Mouse (Mus musculus): ENCODE results near the gene Agt. TPM values are rescaled to one million over a fixed set of nuclear protein-coding genes. Genes with fewer than 3 reads are reported as not detected.

Agt gene
- total and polyA plus RNA-seq, 3 experiments = not detected

DNA sequence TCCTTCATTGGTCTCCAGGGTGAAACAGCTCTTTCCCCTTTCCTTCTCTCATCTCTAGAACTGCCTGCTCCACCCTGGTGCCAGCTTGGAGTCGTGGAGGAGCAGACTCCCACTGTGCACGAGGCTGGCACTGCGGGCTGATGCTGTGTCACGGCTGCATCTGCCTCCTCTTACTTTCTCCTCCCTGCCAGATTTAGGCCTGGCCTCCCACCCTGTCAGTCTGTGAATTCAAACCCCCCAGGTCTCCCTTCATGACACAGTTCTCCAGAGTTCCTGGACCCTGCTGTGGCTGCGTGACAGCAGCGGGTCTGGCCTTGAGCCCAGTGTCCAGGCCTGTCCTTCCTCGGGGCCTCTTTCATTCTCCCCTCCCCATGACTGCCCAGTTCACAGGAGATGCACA, 39.0 kb downstream of the Agt start:
- Histone ChIP-seq H3K4me1 (ENCODE audit: control insufficient read depth in 1 of 2, insufficient read depth in 2 of 2) (no peaks in the 10 kb centered on the region), H3K9me3 (replicated peaks; ENCODE audit: low read length) (no peaks in the 10 kb centered on the region), H3K79me2 (replicated peaks; ENCODE audit: control insufficient read depth, extremely low read depth, insufficient read depth, poor library complexity, severe bottlenecking) (no peaks in the 10 kb centered on the region), H3K9ac (ENCODE audit: insufficient read depth, low read depth) (no peak overlapping the region), H3K4me2 (ENCODE audit: insufficient read depth, low read depth, poor library complexity, severe bottlenecking) (no peak overlapping the region), H3K4me3 (replicated peaks in 1 of 3; ENCODE audit: low read depth in 2 of 3, low read length in 2 of 3, poor library complexity in 1 of 3) (no peak overlapping the region), H3K27ac (ENCODE audit: insufficient read depth, low read depth) (no peak overlapping the region), H3K27me3 (replicated peaks) (no peaks in the 10 kb centered on the region), H3K36me3 (replicated peaks in 1 of 2; ENCODE audit: control insufficient read depth in 1 of 2, insufficient read depth in 1 of 2, low read length in 1 of 2) (peaks cover 71 to 96% of the 10 kb centered on the region in 2 experiments)
- dilution Hi-C loops (cut with MboI; ENCODE audit: extremely low pct_ligation_motif_present, extremely low pct_unique_long_range_greater_than_20kb, low sequenced_read_pairs) (no loop called here), in situ Hi-C loops (cut with MboI; ENCODE audit: low pct_ligation_motif_present, low pct_unique_long_range_greater_than_20kb, low sequenced_read_pairs) (no loop called here)
- DNase-seq (ENCODE audit: extremely low read depth) = no peak
- TF ChIP-seq MAZ (IDR thresholded peaks at IDR 0.05; ENCODE audit: low read depth, low read length) = no peak

DNA sequence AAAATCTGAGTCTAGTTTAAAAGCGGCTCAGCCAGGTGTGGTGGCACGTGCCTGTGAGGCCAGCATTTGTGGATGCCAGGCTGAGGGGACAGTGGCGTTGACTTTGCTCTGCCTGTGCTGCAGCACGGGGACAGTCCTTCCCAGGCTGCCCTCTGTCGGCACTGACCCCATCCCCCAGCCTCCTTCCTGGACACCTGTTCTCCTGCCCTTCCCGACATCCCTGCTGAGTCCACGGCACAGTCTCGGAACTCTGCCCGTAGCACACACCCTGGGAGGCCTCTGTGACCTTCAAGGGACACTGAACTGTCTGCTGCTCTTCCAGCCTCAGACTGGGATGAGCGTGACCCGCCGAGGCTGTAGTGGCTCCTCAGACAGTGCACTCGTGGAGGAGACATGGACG, 39.4 kb downstream of the Agt start:
- Histone ChIP-seq H3K4me3 (replicated peaks in 1 of 3; ENCODE audit: low read depth in 2 of 3, low read length in 2 of 3, poor library complexity in 1 of 3) (no peak overlapping the region), H3K4me2 (ENCODE audit: insufficient read depth, low read depth, poor library complexity, severe bottlenecking) (no peak overlapping the region), H3K9ac (ENCODE audit: insufficient read depth, low read depth) (no peak overlapping the region), H3K4me1 (ENCODE audit: control insufficient read depth in 1 of 2, insufficient read depth in 2 of 2) (no peaks in the 10 kb centered on the region), H3K36me3 (replicated peaks in 1 of 2; ENCODE audit: control insufficient read depth in 1 of 2, insufficient read depth in 1 of 2, low read length in 1 of 2) (peaks cover 69 to 94% of the 10 kb centered on the region in 2 experiments), H3K27me3 (replicated peaks) (no peaks in the 10 kb centered on the region), H3K79me2 (replicated peaks; ENCODE audit: control insufficient read depth, extremely low read depth, insufficient read depth, poor library complexity, severe bottlenecking) (no peaks in the 10 kb centered on the region), H3K27ac (ENCODE audit: insufficient read depth, low read depth) (no peak overlapping the region), H3K9me3 (replicated peaks; ENCODE audit: low read length) (no peaks in the 10 kb centered on the region)
- TF ChIP-seq MXI1 (IDR thresholded peaks at IDR 0.05; ENCODE audit: low read depth, low read length) (no peak), KAT2A (IDR thresholded peaks at IDR 0.05; ENCODE audit: insufficient replicate concordance, low read length) (no peak), NRF1 (IDR thresholded peaks at IDR 0.05; ENCODE audit: low read depth, low read length) (no peak), ZKSCAN1 (IDR thresholded peaks at IDR 0.05; ENCODE audit: borderline replicate concordance, low read depth, low read length) (no peak), RCOR1 (conservative IDR thresholded peaks at IDR 0.05; ENCODE audit: low read depth, low read length) (no peak), EP300 (IDR thresholded peaks at IDR 0.05; ENCODE audit: low read length) (no peak)
- dilution Hi-C loops (cut with MboI; ENCODE audit: extremely low pct_ligation_motif_present, extremely low pct_unique_long_range_greater_than_20kb, low sequenced_read_pairs) = no loop called here
- DNase-seq (ENCODE audit: extremely low read depth) = no peak
- in situ Hi-C loops (cut with MboI; ENCODE audit: low pct_ligation_motif_present, low pct_unique_long_range_greater_than_20kb, low sequenced_read_pairs) = no loop called here

DNA sequence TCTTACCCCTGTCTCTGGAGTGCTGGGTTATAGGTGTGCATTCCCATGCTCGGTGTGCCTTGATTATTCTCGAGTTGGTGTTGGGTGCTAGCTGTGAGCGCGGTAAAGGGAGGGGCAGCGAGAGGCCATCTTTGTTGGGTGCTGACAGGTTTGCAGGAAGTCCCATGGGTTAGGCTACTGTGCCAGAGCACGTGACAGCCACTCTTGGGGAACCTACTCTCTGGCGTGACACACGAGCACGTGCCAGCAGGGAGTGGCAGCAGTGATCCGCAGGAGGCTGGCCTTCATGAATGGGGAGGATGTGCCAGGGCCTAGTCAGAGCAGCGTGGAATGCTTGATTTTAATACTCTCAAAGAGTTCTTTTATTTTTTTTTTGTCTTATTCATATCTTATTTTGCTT, 43.2 kb downstream of the Agt start:
- Histone ChIP-seq H3K4me1 (ENCODE audit: control insufficient read depth in 1 of 2, insufficient read depth in 2 of 2) (peaks cover 6 to 17% of the 10 kb centered on the region in 2 experiments), H3K27ac (ENCODE audit: insufficient read depth, low read depth) (no peak overlapping the region), H3K4me3 (replicated peaks in 1 of 3; ENCODE audit: low read depth in 2 of 3, low read length in 2 of 3, poor library complexity in 1 of 3) (no peak overlapping the region), H3K36me3 (replicated peaks in 1 of 2; ENCODE audit: control insufficient read depth in 1 of 2, insufficient read depth in 1 of 2, low read length in 1 of 2) (peaks cover 48 to 85% of the 10 kb centered on the region in 2 experiments), H3K9ac (ENCODE audit: insufficient read depth, low read depth) (no peak overlapping the region), H3K27me3 (replicated peaks) (no peaks in the 10 kb centered on the region), H3K79me2 (replicated peaks; ENCODE audit: control insufficient read depth, extremely low read depth, insufficient read depth, poor library complexity, severe bottlenecking) (peaks cover 22% of the 10 kb centered on the region), H3K9me3 (replicated peaks; ENCODE audit: low read length) (no peaks in the 10 kb centered on the region), H3K4me2 (ENCODE audit: insufficient read depth, low read depth, poor library complexity, severe bottlenecking) (no peak overlapping the region)
- TF ChIP-seq UBTF (IDR thresholded peaks at IDR 0.05; ENCODE audit: low read depth, low read length) (no peak), PAX5 (IDR thresholded peaks at IDR 0.05; ENCODE audit: low read length) (no peak), USF1 (IDR thresholded peaks at IDR 0.05; ENCODE audit: low read depth, low read length) (no peak), POLR2AphosphoS2 (IDR thresholded peaks at IDR 0.05; ENCODE audit: low read depth, low read length) (no peak), BHLHE40 (IDR thresholded peaks at IDR 0.05; ENCODE audit: low read depth, low read length) (no peak), TCF12 (IDR thresholded peaks at IDR 0.05; ENCODE audit: low read depth, low read length) (no peak), MYC (IDR thresholded peaks at IDR 0.05; ENCODE audit: low read depth, low read length) (no peak)
- dilution Hi-C loops (cut with MboI; ENCODE audit: extremely low pct_ligation_motif_present, extremely low pct_unique_long_range_greater_than_20kb, low sequenced_read_pairs) = no loop called here
- no peak for DNase-seq (ENCODE audit: extremely low read depth)
- in situ Hi-C loops (cut with MboI; ENCODE audit: low pct_ligation_motif_present, low pct_unique_long_range_greater_than_20kb, low sequenced_read_pairs) = no loop called here

All from CH12.LX (cell line).